Mouse (Mus musculus) embryo, embryonic 10.5 days (tissue): ENCODE measurements around the gene Xpot.
A peak's percentile ranks its signal among the peaks of the same experiment; 100 is the strongest.

Source experiments
- DNase-seq: peaks from one replicate; pipeline ENCODE4 v3.0.0-alpha.2; 2015; ENCODE audit warnings: low spot score

Gene Xpot

GRCm38 (mm10) chr10:121626186-121626882 is at the start of gene Xpot:
TSS of gene Xpot (minus strand) at chr10:121626332.
- DNase-seq, result peak; percentile 98

DNA sequence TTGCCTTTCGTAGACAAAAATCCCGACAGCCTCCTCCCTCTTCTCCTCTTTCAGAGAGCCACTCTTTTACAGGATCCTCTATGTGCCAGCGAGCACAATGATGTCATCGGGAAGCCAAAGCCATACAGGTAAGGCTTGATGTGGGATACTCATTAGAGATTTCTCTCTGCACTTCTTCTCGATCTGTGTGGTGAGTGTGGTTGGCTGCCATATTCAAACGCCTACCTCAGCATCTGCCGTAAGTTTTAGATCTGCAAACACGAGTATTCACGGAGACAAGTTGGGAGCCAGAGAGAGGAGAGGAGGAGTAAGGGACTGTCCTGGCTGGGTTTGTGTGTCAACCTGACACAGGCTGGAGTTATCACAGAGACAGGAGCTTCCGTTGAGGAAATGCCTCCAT is 43.0 kb upstream of the Xpot start:
- no peak for DNase-seq

- DNase-seq, result no peak
Measured at GRCm38 (mm10) chr10:121665631-121666145, 39.6 kb upstream of the Xpot start.

GRCm38 (mm10) chr10:121663599-121663998 is 37.5 kb upstream of the Xpot start:
- DNase-seq, result no peak

DNA sequence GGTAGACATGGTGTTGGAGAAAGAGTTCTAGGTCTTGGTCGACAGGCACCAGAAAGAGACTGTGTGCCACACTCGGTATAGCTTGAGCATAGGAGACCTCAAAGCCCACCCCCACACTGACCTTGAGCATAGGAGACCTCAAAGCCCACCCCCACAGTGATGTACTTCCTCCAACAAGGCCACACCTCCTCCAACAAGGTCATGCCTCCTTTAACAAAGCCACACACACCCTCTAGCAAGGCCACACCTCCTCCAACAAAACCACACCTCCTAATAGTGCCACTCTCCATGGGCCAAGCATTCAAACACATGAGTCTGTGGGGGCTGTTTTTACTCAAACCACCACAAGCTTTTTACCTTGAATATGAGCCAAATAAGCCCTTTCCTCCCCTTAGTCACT is 36.6 kb upstream of the Xpot start:
- DNase-seq, result no peak

DNA sequence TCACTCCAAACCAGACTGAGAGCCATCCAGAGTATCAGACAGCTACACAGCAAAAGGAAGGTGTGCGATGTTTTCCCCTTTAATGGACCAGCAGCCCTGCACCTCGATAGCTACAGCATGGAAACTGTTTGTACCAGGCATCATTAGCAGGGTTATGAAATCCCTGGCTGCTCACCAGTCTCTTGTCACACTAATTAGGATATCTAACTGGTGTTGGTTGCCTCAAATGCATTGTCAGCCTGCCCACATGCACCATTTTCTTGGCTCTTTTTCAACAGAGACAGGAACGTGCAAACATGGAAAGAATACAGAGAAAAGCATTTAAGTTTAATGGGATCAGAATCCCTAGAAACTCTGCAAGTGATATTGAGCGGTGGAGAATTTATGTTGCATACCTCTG is 29.8 kb upstream of the Xpot start:
- DNase-seq, result no peak

GRCm38 (mm10) chr10:121653079-121653478 is 26.9 kb upstream of the Xpot start:
- no peak for DNase-seq

- no peak for DNase-seq
Measured at GRCm38 (mm10) chr10:121646294-121646693, 20.2 kb upstream of the Xpot start.

DNA sequence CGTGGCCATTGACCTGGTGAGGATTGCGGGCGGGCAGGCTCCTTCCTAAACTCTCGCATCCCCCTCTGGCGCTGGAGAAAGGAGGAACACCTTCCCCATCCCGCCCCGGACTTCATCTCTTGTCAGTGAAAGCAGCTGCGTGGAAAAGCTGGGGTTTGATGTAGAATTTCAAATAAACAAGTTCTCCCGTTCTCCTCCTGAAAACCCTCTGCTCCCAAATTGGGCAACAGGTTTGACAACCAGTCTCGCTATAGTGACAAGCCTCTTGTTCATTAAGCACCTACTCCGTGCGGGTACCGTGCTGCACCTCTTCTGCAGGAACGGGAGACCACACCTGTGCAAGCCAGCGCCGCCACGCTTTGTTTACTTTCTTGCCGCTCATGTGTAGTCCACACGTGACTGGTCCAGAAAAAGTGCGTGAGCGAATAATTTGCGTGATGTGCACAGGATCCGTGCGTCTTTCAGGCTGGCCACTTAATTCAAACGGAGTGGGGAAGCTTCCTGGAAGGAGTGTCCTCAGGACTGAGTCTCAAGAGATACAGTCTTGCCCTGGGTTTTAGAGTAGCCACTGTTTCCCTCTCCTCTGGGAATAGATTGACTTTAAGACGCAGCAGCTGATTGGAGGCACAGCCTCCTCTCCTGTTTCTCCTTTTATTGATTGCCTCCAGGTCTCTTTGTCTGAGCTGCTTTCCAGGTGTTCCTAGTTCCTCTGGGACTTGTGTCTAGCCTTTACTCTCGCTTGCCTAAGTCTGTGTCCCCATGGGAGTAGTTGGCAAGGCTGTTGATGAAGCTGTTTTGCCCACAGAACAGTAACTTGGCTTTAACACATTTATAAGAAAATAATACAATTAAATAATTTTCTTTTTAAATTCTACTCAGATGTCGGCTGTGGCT is 16.2 kb upstream of the Xpot start:
- peak; percentile 45 for DNase-seq

DNA sequence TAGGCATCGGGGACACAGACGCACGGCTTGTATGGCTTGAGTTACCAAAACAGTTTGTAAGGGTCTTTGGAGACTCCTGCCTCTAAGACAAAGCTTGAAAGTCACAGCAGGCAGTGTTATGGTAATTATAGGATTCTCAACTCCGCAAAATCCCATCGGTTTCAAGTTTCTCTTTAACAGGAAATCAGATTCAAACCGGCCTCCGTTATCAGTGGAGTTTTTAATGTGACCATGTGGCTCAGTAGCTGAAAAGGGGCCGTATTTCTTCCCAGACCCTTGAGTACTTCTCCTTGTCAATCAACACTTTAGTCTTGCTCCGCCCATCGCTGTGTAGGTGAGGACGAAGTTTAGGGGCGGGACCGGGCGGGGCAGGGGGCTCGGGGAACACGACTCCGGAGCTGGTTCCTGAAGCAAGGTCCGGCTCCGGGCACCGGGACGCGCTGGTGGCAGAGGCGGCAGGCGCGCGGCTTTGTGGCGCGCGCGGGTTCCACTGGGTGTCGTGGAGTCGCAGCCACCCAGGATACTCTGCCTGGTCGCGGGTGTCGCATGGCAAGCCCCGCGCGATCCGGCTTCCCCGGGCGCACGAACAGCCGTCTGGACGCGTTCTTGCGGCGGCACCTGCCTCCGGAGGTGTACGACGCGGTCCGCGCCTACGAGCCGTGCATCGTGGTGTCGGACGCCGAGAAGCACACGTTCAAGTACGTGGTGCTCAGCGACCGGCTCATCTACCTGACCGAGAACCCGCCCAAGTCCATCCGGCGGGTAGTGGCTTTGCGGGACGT is 15.3 kb upstream of the Xpot start, which contains the start of gene D930020B18Rik:
Gene D930020B18Rik, plus strand, starts transcription at position 317 of the 782 bp plus-strand sequence.
- DNase-seq, result peak; percentile 74

GRCm38 (mm10) chr10:121640944-121641271 is 14.8 kb upstream of the Xpot start:
- no peak for DNase-seq

DNA sequence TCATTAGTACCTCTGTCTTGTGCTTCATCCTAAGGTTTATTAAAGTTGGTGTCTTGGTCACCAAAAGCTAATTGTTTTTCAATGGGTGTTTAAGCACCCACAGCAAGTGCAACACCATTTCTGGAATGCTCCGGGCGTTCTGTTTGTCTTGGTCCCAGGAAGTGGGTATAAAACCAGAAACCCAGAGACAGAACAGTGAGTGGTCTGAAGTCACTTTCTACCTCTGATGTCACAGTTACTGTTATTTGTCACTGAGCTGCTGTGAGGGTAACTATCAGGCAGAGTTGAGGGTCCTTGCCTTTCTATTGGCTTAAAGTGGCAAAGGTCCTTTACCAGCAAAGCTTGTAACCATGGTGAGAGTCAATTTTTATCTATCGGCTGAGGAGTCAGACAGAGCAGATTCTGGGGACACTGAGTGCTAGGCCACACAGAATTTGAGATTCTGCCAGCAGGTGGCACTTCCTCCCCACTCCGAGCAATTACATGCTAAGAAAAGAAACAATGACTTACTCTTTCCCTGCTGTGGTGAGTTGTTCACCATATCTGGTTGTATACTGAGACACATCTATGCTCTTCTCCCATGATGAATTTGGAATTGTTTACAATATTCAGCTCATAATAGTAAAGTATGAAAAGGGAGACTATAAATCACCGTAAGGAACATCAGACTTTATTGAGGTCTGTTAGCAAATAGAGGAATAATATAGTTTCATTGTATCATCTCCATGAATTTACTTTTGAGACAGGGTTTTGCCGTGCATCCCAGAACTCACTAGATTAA is 14.2 kb upstream of the Xpot start:
- peak; percentile 77 for DNase-seq

- no peak for DNase-seq
Measured at GRCm38 (mm10) chr10:121639573-121639972, 13.4 kb upstream of the Xpot start.

DNA sequence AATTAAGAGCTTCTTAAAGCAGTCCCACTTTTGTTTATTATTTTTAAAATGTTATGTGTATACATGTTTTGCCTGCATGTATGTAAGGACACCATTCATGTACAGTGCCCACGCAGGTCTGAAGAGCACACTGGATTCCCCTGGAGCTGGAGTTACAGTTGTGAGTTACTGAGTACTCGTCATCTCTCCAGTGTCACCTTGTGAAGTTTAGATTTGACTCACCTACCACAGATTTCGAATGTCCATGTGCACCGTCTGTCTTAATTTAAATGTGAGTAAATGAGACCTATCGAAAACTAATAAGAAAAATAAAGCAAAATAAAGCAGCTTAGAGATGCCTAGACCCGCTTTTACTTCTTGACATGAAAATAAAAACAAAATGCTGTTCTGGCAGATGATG is 10.1 kb upstream of the Xpot start:
- DNase-seq, result no peak

DNA sequence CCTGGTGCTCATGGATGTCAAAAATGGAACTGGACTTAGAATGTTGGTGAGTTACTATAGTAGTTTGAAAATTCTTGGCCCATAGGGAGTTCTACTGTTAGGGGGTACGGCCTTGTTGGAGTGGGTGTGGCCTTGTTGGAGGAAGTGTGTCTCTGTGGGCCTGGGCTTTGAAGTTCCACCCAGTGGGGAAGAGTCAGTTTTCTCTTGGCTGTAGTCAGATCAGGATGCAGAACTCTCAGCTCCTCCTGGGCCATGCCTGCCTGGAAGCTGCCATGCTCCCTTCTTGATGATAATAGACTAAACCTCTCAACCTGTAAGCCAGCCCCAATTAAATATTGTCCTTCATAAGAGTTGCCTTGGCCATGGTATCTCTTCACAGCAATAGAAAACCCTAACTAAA is 8.0 kb upstream of the Xpot start:
- DNase-seq, result no peak

DNA sequence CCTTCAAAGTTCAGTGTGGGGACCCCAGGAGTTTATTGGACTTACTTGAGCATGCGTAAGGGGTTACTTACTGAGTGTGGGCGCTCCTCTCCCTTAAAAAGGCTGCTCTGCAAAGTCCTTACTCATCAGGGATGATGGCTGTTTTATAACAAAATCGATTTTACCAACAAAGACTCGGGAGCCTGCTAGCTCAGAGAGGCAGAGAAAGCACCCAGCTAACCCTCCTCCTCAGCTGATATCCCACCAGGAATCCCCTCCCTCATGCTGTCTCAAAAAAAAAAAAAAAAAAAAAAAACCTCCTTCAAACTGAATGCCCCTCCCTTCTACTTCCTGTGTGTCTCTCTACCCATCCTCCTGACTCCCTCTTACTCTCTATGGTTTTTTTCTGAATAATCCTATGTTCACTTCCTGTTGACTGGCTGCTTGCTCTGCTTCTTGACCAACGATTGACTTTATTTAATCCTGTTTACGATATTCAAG is 2.5 kb upstream of the Xpot start:
- no peak for DNase-seq

DNA sequence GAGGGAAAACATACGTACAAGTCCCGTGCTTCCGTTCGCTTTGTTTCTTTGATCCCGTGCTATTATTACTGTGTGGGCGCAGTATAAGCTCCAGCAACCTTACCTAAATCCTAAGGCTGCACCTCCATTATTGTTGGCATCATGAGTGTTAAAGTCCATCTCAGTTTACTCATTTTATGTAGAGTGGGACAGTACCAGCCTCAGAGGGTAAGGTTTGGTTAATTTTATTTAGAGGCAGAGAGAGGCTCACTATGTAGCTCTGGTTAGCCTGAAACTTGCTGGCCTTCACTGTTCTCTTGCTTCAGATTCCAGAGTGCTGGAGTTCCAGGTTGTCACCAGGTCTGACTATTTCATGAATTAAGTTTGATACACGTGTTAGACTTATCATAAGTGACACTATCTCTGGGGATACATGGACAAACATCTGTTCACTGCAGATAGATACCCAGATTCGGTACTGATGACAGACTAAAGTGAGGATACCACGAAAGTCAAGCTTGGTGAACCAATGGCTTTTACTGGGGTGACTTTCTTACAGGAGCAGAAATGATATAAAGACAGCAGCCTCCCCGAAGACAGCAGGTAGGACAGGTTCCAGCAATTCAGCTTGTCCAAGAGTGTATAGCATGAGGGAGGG is 1.2 kb upstream of the Xpot start:
- DNase-seq, result no peak

DNA sequence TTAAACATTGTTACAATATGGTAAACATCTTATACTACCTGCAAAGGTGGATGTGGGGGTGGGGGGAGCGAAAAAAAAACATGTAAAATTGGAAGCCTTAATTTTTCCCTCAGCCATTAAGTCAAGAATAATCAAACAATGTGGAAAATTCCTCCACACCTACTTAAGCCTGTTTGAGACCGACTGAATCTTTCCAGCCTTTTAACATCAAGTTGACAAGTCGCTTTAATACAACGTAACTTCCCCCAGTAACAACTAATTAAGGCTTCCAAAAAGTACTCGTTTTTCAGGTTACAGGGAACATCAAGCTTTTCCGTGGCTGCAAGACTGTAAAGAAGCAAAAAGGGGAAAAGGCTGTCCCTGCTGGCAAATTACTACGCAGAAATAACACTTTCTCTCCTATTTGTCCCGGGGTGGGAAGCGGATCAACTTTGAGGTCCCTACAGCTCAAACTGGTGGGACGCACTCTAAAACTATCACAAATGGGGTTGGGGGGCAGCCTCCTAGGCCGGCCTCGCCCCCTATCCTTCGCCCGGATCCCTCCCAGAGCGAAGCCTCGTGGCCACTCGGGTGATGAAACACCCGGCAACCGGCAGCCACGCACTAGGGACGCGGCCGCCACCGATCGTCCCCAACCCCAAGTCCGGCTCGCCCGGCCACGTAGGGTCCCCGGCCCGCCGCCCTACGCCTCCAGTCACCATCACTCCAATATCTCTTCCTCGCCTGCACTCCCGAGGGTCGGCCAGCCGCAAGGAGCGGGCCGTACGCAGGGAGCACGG is 536 bp downstream of the Xpot start:
- peak; percentile 53 for DNase-seq

DNA sequence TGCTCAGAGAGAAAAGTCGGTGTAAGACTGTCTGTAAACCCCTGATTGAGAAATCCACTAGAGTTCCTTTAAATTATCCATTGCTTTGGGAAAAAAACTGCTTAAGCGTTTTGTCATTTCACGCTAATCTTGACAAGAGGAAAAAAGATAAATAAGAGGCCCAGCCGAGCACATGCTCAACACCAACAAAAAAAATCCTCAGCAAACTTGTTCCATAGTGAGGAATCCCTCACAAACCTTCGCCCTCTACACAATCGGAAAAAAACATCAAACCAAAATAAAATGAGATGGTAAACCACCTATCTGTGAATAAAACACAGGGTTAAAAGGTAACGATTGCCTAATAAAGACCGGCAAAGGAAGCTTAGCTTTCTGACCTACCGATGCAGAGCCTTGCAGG is 1.1 kb downstream of the Xpot start:
- DNase-seq, result peak; percentile 34

DNA sequence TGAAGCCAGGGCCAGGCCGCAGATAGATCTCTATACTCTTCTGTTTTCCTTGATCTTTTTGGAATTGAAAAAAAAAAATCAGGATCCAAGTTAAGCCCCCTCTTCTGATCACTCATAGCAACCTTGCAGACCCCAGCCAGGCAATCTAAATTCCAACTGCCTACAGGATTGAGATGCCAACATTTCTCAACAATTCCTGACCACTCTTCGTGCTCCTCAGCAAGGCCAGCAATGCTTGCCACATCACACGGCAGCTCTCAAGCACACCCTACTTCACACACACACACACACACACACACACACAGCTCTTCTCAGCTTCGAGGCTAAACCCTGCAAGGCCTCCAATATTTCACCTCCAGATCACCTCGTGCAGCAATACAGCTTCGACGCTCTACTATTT is 2.5 kb downstream of the Xpot start:
- DNase-seq, result no peak
